Mouse (Mus musculus) right cerebral cortex, postnatal 14 days (tissue): ENCODE data around the gene Tenm2.

Experiments
- DNase-seq: peaks from one replicate; pipeline ENCODE4 v3.0.0; 2022

Tenm2 gene

GRCm38 (mm10) chr11:36557316-36557715 is 678.4 kb downstream of the Tenm2 start:
- no peak for DNase-seq

- DNase-seq, result no peak
These were observed 682.5 kb downstream of the Tenm2 start for GRCm38 (mm10) chr11:36553286-36553685.

DNA sequence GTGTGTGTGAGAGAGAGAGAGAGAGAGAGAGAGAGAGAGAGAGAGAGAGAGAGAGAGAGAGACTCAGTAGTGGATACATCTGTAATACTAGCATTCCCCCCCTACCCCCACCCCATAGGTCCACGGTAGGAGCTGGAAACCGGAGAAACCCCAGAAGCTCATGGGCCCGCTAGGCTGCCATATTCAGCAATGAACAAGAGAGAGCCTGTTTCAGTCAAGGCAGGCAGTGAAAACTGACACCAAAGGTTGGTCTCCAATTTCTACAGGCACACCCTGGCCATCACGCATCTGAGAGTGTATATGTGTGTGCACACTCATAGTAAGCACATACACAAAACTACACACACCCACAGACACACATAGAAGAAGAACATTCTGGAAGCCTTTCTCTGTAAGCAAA is 685.1 kb downstream of the Tenm2 start:
- DNase-seq, result no peak

- DNase-seq, result no peak
These were observed 686.2 kb downstream of the Tenm2 start for GRCm38 (mm10) chr11:36549398-36550139.

DNA sequence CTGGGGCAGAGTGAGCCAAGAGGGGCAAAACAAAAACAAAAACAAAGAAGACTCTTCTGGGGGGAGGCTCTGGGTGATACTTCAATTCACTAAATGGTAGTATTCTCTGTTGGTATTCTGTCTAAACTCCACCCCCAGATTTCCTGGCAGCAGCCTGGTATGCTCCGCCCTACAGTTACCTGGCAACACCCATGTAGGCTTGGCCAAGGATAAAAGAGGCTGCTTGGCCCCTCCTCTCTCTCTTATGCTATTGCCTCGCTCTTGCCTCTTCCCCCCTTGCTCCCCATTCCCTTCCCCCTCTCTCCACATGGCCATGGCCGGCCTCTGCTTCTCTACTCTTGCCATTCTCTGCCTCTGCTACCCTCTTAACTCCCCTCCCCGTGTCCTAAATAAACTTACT is 687.6 kb downstream of the Tenm2 start:
- DNase-seq, result no peak

- DNase-seq, result no peak
These were observed 697.6 kb downstream of the Tenm2 start for GRCm38 (mm10) chr11:36538144-36538543.

DNA sequence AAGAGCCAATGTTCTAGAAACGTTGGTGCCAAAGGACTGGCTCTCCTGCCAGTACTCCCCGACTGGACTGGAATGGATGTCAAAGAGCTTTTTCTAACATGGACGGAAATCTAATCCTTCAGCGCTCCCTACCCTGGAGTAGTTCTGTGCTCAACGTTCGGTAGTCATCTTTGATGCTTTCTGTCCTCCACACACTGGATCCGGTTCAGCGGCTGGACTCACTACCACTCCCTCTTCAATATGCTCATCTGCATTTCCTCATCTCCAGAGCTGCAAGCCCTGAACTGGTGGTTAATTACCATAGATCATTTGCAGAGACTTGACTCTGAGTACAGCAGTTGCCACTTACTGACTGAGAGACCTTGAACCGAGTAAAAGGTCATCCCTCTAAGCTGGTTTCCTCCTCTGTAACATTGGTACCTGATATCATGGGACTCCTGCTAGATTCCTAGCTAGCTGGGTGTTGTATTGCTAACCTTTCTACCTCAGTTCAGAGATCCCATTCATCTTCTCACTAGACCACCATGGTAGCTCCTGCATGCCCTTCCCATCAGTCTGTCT is 698.1 kb downstream of the Tenm2 start:
- DNase-seq, result no peak

- DNase-seq, result no peak
These were observed 700.2 kb downstream of the Tenm2 start for GRCm38 (mm10) chr11:36535591-36535990.

DNA sequence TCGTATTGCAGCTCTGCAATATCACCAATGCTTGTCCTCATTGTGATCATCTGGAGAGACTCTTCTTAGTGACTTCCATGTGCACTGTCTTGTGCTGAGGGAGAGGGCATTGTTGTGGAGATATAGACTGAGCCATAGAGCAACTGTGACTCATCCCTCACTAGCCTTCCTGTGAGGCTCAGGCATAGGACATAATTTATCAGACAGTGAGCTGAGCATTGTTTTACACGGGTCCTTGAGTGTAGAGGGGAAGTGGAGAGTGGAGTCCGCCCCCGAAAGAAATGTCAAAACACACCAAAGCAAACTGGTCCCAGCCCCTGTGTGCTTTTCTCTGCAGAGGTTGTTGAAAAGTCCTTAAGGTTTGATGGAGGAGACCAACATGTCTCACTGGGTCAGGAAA is 704.1 kb downstream of the Tenm2 start:
- no peak for DNase-seq

- DNase-seq, result no peak
These were observed 708.3 kb downstream of the Tenm2 start for GRCm38 (mm10) chr11:36527509-36527908.

DNA sequence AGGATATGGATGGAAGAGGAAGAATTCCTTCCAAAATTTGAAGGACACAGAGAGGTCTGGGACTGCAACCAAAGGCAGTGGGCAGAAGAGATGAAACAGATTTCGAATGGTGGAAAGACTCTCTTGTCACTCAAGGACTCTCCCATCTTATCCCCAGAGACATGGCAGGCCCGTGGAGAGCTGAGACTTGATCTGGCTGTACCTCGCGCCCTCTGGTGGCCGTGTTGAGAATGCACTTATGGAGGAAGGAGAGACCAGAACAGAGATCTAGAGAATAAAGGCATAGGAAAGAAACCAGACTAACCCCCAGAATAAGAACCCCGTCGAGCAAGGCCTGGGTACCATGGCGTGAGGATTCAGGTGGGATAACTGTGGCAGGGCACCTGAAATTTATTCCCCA is 709.4 kb downstream of the Tenm2 start:
- peak; percentile 82 for DNase-seq

DNA sequence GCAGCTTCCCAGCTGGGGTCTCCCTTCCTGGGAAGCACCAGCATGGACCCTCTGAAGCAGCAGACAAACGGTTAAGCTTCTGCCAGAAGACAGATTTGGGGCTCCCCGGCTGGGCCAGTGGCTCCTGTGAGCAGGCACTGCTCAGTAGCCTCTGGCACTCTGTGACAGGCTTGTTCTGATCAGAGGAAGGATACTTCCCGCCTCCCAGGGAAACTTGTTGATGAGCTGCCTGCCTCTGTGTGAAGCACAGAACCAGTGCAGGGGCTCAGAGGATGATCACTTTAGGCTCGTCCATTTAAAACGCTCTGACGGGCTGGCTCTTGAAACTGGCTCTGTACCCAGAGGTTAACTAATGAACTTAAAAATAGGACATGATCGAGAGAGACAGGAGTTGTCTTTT is 723.3 kb downstream of the Tenm2 start:
- DNase-seq, result no peak

DNA sequence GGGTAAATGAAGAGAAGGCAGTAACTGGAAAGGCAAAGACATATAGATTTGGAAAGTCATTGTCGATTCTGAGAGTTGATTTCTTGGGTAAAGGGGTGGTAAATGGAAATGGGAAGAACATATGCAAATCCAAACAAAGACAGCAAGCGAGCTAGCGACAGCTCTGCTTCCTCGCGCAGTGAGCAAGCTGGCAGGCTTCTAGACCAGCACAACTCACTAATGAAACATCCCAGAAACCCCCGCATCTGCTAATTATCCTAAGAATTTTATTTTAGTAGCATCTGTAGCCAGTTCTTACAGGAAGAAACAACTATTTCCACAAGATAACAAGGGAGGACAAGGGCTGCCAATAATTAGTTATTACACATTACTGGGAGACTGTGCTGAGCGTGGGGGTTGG is 727.5 kb downstream of the Tenm2 start:
- DNase-seq, result no peak

DNA sequence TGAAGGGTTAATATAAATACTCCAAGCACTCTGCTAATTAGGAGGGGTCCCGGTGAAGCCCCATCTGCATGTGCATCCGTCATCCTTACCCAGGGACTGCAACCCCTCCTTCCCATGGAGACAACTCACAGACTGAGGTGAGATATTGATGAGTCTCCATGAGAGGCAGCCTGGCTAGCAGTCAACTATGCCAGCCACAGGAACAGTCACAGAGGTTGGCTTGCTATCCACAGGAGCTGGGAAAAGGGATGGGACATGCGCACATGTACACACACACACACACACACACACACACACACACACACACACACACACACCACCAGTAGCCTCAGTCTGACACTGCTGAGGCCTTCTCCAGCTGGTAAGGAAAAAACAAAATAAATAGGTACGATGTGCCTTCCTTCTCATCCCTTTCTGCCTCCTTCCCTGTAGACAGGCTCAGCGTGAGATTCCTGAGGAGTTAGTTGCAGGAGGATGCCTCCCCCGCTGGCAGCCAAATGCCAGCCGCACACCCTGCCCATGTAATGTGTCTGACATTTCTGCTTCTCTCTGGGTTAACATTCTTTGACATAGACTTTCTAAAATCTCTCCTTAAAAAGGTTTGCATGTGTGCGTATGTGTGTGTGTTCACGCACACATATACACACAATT is 740.7 kb downstream of the Tenm2 start:
- no peak for DNase-seq

- no peak for DNase-seq
These were observed 743.5 kb downstream of the Tenm2 start for GRCm38 (mm10) chr11:36492274-36492673.

DNA sequence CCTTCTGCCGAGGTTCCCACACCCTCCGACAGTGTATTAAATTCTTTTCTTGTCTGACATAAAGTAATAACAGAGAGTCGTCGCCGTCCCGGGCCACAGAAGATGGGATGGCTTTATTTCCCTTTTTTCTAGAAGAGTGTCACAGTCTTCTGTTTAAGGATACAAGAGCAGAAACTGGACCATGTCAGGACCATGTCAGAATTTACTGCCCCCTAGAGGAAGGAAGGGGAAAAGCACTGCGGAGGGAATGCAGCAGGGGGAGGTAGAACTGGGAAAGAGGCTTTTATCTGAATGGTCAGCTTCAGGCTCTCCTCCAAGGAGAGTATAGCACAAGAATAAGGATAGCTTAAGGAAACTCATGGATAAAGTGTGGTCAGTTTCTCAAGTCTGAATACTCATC is 745.7 kb downstream of the Tenm2 start:
- DNase-seq, result no peak

- DNase-seq, result no peak
These were observed 747.1 kb downstream of the Tenm2 start for GRCm38 (mm10) chr11:36488666-36489065.

GRCm38 (mm10) chr11:36486092-36486491 is 749.7 kb downstream of the Tenm2 start:
- DNase-seq, result no peak

DNA sequence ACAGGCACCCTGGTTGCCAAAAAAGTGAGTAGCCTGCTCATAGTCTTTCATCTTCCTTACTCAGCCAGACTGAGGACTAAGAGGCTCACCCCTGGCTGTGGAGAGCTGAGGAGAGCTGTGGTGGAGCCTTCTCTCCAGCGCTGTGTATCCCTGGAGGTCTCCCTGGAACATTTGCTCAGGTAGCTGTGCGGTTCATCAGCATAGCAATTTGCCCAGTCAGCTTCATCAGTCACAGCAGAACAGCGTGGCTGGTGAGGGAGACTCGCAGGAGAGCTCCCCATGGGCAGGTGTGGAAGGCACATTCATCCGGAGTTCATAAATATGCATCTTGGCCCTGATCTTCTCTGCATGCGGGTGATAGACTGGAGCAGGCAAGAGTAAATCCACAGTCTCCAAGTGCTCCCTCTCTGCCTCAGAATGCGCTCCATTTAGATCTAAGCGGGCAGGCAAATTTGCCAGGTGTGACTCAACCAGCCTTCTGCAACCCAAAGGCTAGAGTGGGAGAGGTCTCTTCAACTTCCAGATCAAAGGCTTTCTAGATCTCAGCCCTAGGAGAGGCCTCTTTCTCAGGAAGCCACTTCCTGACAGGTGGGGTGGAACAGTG is 751.2 kb downstream of the Tenm2 start:
- no peak for DNase-seq

DNA sequence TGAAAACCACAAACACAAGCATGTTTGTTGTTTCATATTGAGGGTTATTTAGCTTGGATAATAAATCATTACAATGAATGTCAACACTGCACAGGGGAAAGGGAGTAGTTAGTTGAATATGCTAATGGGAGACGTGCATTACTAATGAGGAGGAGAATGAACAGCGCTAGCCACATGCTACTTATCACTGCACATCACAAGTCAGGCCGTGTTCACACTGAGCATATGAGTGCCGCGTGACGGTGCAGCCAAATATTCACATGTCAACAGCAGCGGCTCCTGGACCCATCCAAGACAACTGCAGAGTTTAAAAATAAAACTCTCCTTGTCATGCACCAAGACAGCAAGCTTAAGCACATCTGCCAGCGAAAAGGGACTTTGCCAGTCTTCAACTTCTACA is 753.6 kb downstream of the Tenm2 start:
- no peak for DNase-seq

- DNase-seq, result no peak
These were observed 754.2 kb downstream of the Tenm2 start for GRCm38 (mm10) chr11:36481524-36481923.

DNA sequence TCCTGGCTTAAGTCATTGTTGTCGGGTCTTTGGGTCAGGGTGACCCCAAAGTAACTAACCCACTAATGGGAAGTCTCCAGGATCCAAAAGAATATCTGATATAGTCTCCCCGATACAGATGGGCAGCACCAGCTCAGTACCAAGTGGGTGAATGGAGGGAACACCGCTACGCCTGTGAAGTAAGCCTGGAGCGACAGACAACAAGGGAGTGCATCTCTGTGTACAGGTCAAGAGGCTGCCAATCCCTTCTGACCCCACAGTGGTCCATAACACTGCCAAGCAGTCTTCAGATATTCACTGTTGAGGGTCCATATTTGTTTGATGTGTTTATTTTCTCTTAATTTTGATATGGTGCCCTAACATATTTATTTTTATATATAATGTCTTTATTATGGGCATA is 754.7 kb downstream of the Tenm2 start:
- no peak for DNase-seq

DNA sequence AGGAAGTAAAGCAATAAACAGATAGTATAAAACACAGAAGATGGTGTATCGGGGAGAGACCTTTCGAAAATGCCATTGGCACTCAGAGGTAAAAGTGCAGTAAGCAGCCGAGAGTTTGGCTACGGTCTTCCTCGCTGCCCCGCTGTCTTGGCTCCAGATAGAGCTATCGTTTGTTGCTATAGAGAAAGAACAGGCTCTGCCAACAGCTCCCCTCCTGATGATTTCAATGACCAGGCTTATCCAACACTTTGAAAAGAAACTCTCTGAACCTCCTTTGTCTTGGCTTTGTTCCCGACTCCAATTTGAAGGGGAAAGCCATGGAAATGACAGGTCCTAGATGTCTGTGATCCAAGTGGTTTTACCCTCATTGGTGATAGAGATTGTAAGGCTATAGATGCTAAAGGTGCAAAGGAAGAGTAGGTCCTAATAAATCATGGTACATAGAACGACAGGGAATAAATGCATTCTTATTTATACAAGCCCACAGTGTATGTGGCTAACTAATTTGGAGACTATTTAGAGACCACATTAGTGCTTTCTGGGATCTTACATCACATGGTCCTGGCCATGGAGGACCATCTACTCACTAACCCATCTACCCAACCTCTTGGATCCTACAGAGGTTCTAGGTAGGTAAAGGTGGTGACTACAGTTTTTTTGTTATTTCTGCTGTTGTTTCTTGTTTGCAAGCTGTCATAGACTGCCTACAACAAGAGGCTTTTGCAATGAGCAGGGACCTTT is 765.8 kb downstream of the Tenm2 start:
- no peak for DNase-seq
